Mouse (Mus musculus) B cell, adult 62 days (primary cell): ENCODE data around the gene Vmn2r76. TPM values are rescaled to one million over a fixed set of nuclear protein-coding genes. Genes with fewer than 3 reads are reported as not detected.

ENCODE experiments used
- total RNA-seq: library from RNA; stranded (reverse); gene quantifications from 4 replicates; pipeline ENCODE4 v1.2.4, GENCODE M21; 2023

Gene Vmn2r76
- total RNA-seq: not detected in 4 replicates

DNA sequence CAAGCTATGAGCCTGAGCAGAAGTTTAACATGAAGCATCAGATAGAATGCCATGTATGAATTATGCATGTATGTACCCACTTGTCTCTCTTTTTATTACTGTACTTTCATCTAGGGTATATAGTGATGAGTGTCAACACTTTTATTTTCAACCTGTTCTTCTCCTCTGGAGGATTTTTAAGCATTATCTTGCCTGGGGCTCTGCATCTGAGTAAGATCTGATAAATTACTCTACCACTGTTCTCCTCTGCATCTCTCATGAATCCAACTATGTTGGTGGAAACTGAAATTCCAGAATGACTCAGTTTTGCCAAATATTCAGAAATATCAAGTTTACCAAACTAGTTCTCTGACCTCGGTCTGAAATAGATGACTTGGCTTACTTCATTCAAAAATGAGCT lies at the start of gene Vmn2r76:
Gene Vmn2r76, minus strand, starts transcription at position 101 of the 400 bp plus-strand sequence.

DNA sequence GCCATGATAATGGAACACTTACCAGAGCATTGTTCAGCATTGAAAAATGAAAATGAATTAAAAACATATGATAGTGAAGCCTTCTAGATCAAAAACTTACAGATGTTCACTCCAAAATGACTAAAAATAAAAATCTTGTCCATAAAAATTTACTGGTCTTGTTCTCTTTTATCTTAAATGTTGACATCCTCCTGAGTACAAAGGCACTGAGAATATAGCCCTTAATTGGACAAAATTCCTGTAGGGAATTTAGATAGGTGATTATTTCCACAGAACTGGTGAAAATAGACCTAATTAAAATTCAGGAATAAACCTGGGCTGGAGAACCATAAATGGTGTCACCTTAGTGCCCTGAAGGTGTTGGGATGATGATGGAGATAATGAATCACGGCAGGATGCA lies 31.0 kb upstream of the Vmn2r76 start, which contains the start of gene Olfr310:
Gene Olfr310, minus strand, starts transcription at position 101 of the 400 bp plus-strand sequence.

DNA sequence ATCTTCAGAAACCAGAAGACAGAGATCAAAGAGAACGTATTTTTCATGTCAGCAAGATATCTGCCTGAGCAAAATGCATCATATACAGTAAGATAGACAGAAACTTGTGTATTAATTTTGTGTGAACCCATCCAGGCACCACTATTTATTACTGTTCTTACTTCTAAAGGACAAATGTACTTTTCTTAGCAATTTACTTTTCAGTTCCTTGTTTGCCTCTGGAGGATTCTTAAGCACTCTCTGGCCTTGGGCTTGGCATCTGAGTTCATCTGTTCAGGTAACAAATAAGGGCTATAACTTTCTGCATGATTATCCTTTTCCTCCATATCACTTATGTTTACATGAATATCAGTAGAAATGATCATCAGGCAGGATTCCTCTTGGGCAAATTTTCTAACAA lies 74.4 kb downstream of the Vmn2r76 start, which contains the start of gene Vmn2r75:
Gene Vmn2r75, minus strand, starts transcription at position 101 of the 400 bp plus-strand sequence.

Other genes starting within 250 kb of the Vmn2r76 start
- not detected in 4 replicates for gene Vmn2r75, start 74.5 kb downstream of the Vmn2r76 start, total RNA-seq
- gene Olfr310, start 30.9 kb upstream of the Vmn2r76 start, total RNA-seq: not detected in 4 replicates
- not detected in 4 replicates for gene Olfr309, start 67.4 kb upstream of the Vmn2r76 start, total RNA-seq
- gene Olfr308, start 79.3 kb upstream of the Vmn2r76 start, total RNA-seq: not detected in 4 replicates
- not detected in 4 replicates for gene Olfr307, start 91.3 kb upstream of the Vmn2r76 start, total RNA-seq
- not detected in 4 replicates for gene Olfr305, start 120.6 kb upstream of the Vmn2r76 start, total RNA-seq
- not detected in 4 replicates for gene Olfr304, start 140.3 kb upstream of the Vmn2r76 start, total RNA-seq
- not detected in 4 replicates for gene Olfr303, start 151.5 kb upstream of the Vmn2r76 start, total RNA-seq
- gene Olfr301, start 157.5 kb upstream of the Vmn2r76 start, total RNA-seq: not detected in 4 replicates
- gene Olfr299, start 213.6 kb upstream of the Vmn2r76 start, total RNA-seq: not detected in 4 replicates
- gene Olfr298, start 246.2 kb upstream of the Vmn2r76 start, total RNA-seq: not detected in 4 replicates